Mouse (Mus musculus) Muller cell, postnatal 12 days (primary cell): Measurements from ENCODE around the gene Col18a1.

Source experiments
- DNase-seq: peaks from one replicate; pipeline ENCODE4 v3.0.0-alpha.2; 2015; ENCODE audit errors: inconsistent ontology term

Col18a1 gene

GRCm38 (mm10) chr10:77111550-77112249 lies 54.6 kb downstream of the Col18a1 start:
- no peak for DNase-seq

- no peak for DNase-seq
Measured at GRCm38 (mm10) chr10:77110843-77111242, 55.5 kb downstream of the Col18a1 start.

GRCm38 (mm10) chr10:77110010-77110409 lies 56.3 kb downstream of the Col18a1 start:
- no peak for DNase-seq

GRCm38 (mm10) chr10:77108106-77108505 lies 58.2 kb downstream of the Col18a1 start:
- DNase-seq = no peak

- DNase-seq = no peak
Measured at GRCm38 (mm10) chr10:77104327-77104726, 62.0 kb downstream of the Col18a1 start.

GRCm38 (mm10) chr10:77103689-77104088 lies 62.7 kb downstream of the Col18a1 start:
- no peak for DNase-seq

GRCm38 (mm10) chr10:77099777-77100176 lies 66.6 kb downstream of the Col18a1 start:
- no peak for DNase-seq

GRCm38 (mm10) chr10:77098619-77099018 lies 67.7 kb downstream of the Col18a1 start:
- DNase-seq = peak; percentile 82

GRCm38 (mm10) chr10:77097890-77098200 lies 68.5 kb downstream of the Col18a1 start:
- DNase-seq = peak; percentile 92

GRCm38 (mm10) chr10:77097006-77097889 lies 69.1 kb downstream of the Col18a1 start:
- DNase-seq = peak; percentile 86

- DNase-seq = no peak
Measured at GRCm38 (mm10) chr10:77095666-77096065, 70.7 kb downstream of the Col18a1 start.

GRCm38 (mm10) chr10:77093817-77094216 lies 72.5 kb downstream of the Col18a1 start:
- DNase-seq = no peak

GRCm38 (mm10) chr10:77091538-77092097 lies 74.7 kb downstream of the Col18a1 start:
- no peak for DNase-seq

GRCm38 (mm10) chr10:77090063-77090462 lies 76.3 kb downstream of the Col18a1 start:
- no peak for DNase-seq

GRCm38 (mm10) chr10:77089336-77089735 lies 77.0 kb downstream of the Col18a1 start:
- DNase-seq = peak; percentile 82

- peak; percentile 47 for DNase-seq
Measured at GRCm38 (mm10) chr10:77084568-77084967, 81.8 kb downstream of the Col18a1 start.

- no peak for DNase-seq
Measured at GRCm38 (mm10) chr10:77082921-77083320, 83.4 kb downstream of the Col18a1 start.

GRCm38 (mm10) chr10:77082453-77082852 lies 83.9 kb downstream of the Col18a1 start:
- peak; percentile 89 for DNase-seq

- no peak for DNase-seq
Measured at GRCm38 (mm10) chr10:77078961-77079360, 87.4 kb downstream of the Col18a1 start.

- no peak for DNase-seq
Measured at GRCm38 (mm10) chr10:77078456-77078855, 87.9 kb downstream of the Col18a1 start.

- DNase-seq = no peak
Measured at GRCm38 (mm10) chr10:77074276-77074974, 91.9 kb downstream of the Col18a1 start.

GRCm38 (mm10) chr10:77070072-77070471 lies 96.3 kb downstream of the Col18a1 start:
- DNase-seq = peak; percentile 36
